Mouse (Mus musculus) liver, embryonic 14.5 days (tissue): ENCODE results near the gene Tango6. TPM values are rescaled to one million over a fixed set of nuclear protein-coding genes. Genes with fewer than 3 reads are reported as not detected.

Experiments
- ATAC-seq: fragments of 200-750 bp; cut with Nextera tagmentation; 2 replicates; pipeline ENCODE4 v1.8.0; 2017; ENCODE audit warnings: moderate number of reproducible peaks, mild to moderate bottlenecking, moderate library complexity; ENCODE audit not compliant: insufficient read depth
- DNase-seq, 3 experiments: peaks; one replicate each; pipeline ENCODE4 v3.0.0-alpha.2; 2012 to 2013; ENCODE audit warnings: low read depth in 3 of 3, low spot score in 3 of 3
- H3K27ac ChIP-seq: fragments of 300-500 bp; sonication (generic); 2 replicates; pipeline ENCODE4 v1.5.1; 2014; ENCODE audit warnings: moderate library complexity, mild to moderate bottlenecking, control low read depth, inconsistent platforms
- H3K27me3 ChIP-seq: fragments of 300-500 bp; sonication (generic); 2 replicates; pipeline ENCODE4 v1.6.1; 2014; ENCODE audit warnings: mild to moderate bottlenecking, low read length, moderate library complexity; ENCODE audit not compliant: control insufficient read depth, insufficient read depth
- H3K36me3 ChIP-seq: fragments of 300-500 bp; sonication (generic); replicated peaks from 2 replicates; pipeline ENCODE4 v1.6.1; 2014; ENCODE audit warnings: low read depth; ENCODE audit not compliant: control insufficient read depth, insufficient read depth
- H3K4me1 ChIP-seq, 2 experiments: fragments of 200-500 bp in 1 of 2; fragments of 300-500 bp in 1 of 2; sonication (generic) in 1 of 2; replicated peaks; 2 replicates each; pipeline ENCODE4 v1.6.1; 2012 to 2014; ENCODE audit warnings: antibody characterized with exemption in 1 of 2, inconsistent platforms in 1 of 2, low read length in 1 of 2; ENCODE audit not compliant: control insufficient read depth in 2 of 2, insufficient read depth in 2 of 2
- H3K4me2 ChIP-seq: fragments of 300-500 bp; sonication (generic); 2 replicates; pipeline ENCODE4 v1.6.1; 2014; ENCODE audit warnings: low read depth, mild to moderate bottlenecking, control low read depth, moderate library complexity
- H3K4me3 ChIP-seq, 2 experiments: fragments of 200-500 bp in 1 of 2; fragments of 300-500 bp in 1 of 2; sonication (generic) in 1 of 2; 2 replicates each; pipeline ENCODE4 v1.5.1; 2012 to 2014; ENCODE audit warnings: low read depth in 2 of 2, low read length in 2 of 2, mild to moderate bottlenecking in 2 of 2, control low read depth in 1 of 2, inconsistent platforms in 1 of 2, moderate library complexity in 1 of 2; ENCODE audit not compliant: insufficient read depth in 1 of 2
- H3K9ac ChIP-seq: fragments of 300-500 bp; sonication (generic); replicated peaks from 2 replicates; pipeline ENCODE4 v1.6.1; 2014; ENCODE audit warnings: mild to moderate bottlenecking, control low read depth, moderate library complexity
- H3K9me3 ChIP-seq: fragments of 300-500 bp; sonication (generic); 2 replicates; pipeline ENCODE4 v1.6.1; 2016; ENCODE audit warnings: low read length, mixed read lengths; ENCODE audit not compliant: control insufficient read depth
- CTCF ChIP-seq: IDR thresholded peaks from 2 replicates; pipeline ENCODE4 v1.5.1; 2016; ENCODE audit warnings: antibody characterized with exemption, low read depth, control low read depth
- EP300 ChIP-seq: IDR thresholded peaks from 2 replicates; pipeline ENCODE4 v1.6.1; 2016; ENCODE audit warnings: antibody characterized with exemption, low read depth
- WGBS: fragments of 180-500 bp; shearing (Covaris S2); extraction: QIAGEN DNeasy Blood & Tissue Kit; methylation state at CpG from one replicate; pipeline ENCODE4 v1.1.7; 2014; ENCODE audit not compliant: insufficient replicate concordance; 5-methylcytosine and 5-hydroxymethylcytosine counted together
- polyA plus RNA-seq, 2 experiments: library from polyadenylated mRNA; depleted of rRNA in 1 of 2; stranded (reverse) in 1 of 2; unstranded in 1 of 2; fragments of >200 nt; fragmentation: Nextera tagmentation in 1 of 2; extraction: Ambion mirVana in 1 of 2; gene quantifications; 2 replicates each; pipeline versions ENCODE4 v1.2.1 to v1.2.3; 2012 to 2014

Tango6 gene
- polyA plus RNA-seq, 2 experiments = 1.7 to 2.6 TPM

- no peak overlapping the region for H3K4me3 ChIP-seq
- no peak for TF ChIP-seq EP300
- no peak for TF ChIP-seq CTCF
- ATAC-seq (no peak), DNase-seq (no peak)
- H3K9me3 ChIP-seq = no peaks in the 10 kb centered on the region
- no peak overlapping the region for H3K4me2 ChIP-seq
- H3K36me3 ChIP-seq = no peaks in the 10 kb centered on the region
- H3K27me3 ChIP-seq = no peaks in the 10 kb centered on the region
- WGBS = 38% methylated on average over 13 of the region's 13 CpGs
- no peak overlapping the region for H3K27ac ChIP-seq
- H3K4me1 ChIP-seq = no peaks in the 10 kb centered on the region
- H3K9ac ChIP-seq = no peak overlapping the region
Observed at GRCm38 (mm10) chr8:106736861-106737662, 54.2 kb downstream of the Tango6 start.

DNA sequence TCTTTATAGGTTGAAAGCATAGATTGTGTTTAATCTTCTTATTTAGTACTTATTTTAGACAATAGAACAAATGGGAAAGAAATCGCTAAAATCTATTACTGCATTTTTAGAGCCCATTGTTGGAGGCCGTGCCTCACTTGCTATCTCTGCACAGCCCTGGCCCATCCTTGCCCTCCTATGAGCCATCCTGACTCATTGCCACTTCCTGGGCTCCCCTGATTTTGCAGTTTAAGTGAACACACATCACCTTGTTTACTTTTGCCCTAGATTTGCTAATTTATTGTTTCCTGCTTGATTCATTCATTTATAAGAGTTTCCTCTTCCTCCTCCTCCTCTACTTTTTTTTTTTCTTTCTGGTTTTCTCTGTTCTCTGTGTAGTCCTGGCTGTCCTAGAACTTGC, 55.0 kb downstream of the Tango6 start:
- WGBS = 67% methylated on average over 2 of the region's 2 CpGs
- no peak overlapping the region for H3K4me2 ChIP-seq
- no peaks in the 10 kb centered on the region for H3K4me1 ChIP-seq
- ATAC-seq (no peak), DNase-seq (no peak)
- H3K9ac ChIP-seq = no peak overlapping the region
- no peaks in the 10 kb centered on the region for H3K27me3 ChIP-seq
- H3K36me3 ChIP-seq = no peaks in the 10 kb centered on the region
- TF ChIP-seq EP300 = no peak
- no peak for TF ChIP-seq CTCF
- H3K27ac ChIP-seq = no peak overlapping the region
- no peaks in the 10 kb centered on the region for H3K9me3 ChIP-seq
- no peak overlapping the region for H3K4me3 ChIP-seq

GRCm38 (mm10) chr8:106742321-106742720, 59.5 kb downstream of the Tango6 start:
- no peak overlapping the region for H3K4me3 ChIP-seq
- H3K4me1 ChIP-seq = no peaks in the 10 kb centered on the region
- H3K4me2 ChIP-seq = no peak overlapping the region
- TF ChIP-seq CTCF = no peak
- H3K9ac ChIP-seq = no peak overlapping the region
- ATAC-seq (no peak), DNase-seq (no peak)
- H3K36me3 ChIP-seq = no peaks in the 10 kb centered on the region
- WGBS = 77% methylated on average over 10 of the region's 10 CpGs
- no peak overlapping the region for H3K27ac ChIP-seq
- no peaks in the 10 kb centered on the region for H3K27me3 ChIP-seq
- no peaks in the 10 kb centered on the region for H3K9me3 ChIP-seq

- H3K27me3 ChIP-seq = no peaks in the 10 kb centered on the region
- no peak overlapping the region for H3K4me3 ChIP-seq
- WGBS = 84% methylated on average over 1 of the region's 1 CpGs
- DNase-seq (no peak), ATAC-seq (no peak)
- no peaks in the 10 kb centered on the region for H3K36me3 ChIP-seq
- no peak for TF ChIP-seq CTCF
- no peak for TF ChIP-seq EP300
- no peaks in the 10 kb centered on the region for H3K9me3 ChIP-seq
- no peaks in the 10 kb centered on the region for H3K4me1 ChIP-seq
- H3K9ac ChIP-seq = no peak overlapping the region
- H3K27ac ChIP-seq = no peak overlapping the region
- H3K4me2 ChIP-seq = no peak overlapping the region
Observed at GRCm38 (mm10) chr8:106743361-106743760, 60.5 kb downstream of the Tango6 start.

GRCm38 (mm10) chr8:106753436-106753835, 70.6 kb downstream of the Tango6 start:
- ATAC-seq (no peak), DNase-seq (no peak)
- TF ChIP-seq EP300 = no peak
- no peak for TF ChIP-seq CTCF
- no peak overlapping the region for H3K4me2 ChIP-seq
- H3K4me3 ChIP-seq = no peak overlapping the region
- no peak overlapping the region for H3K27ac ChIP-seq
- 57% methylated on average over 3 of the region's 3 CpGs for WGBS
- H3K36me3 ChIP-seq = no peaks in the 10 kb centered on the region
- no peaks in the 10 kb centered on the region for H3K27me3 ChIP-seq
- no peaks in the 10 kb centered on the region for H3K9me3 ChIP-seq
- no peak overlapping the region for H3K9ac ChIP-seq
- no peaks in the 10 kb centered on the region for H3K4me1 ChIP-seq
